Mouse (Mus musculus): ENCODE measurements around the gene Chd1.

The Chd1 gene

GRCm38 (mm10) chr17:15817096-15817450, 112.3 kb downstream of the Chd1 start:
- no peak for TF ChIP-seq GATA4 (IDR thresholded peaks at IDR 0.05; ENCODE audit: insufficient replicate concordance, low read length)

DNA sequence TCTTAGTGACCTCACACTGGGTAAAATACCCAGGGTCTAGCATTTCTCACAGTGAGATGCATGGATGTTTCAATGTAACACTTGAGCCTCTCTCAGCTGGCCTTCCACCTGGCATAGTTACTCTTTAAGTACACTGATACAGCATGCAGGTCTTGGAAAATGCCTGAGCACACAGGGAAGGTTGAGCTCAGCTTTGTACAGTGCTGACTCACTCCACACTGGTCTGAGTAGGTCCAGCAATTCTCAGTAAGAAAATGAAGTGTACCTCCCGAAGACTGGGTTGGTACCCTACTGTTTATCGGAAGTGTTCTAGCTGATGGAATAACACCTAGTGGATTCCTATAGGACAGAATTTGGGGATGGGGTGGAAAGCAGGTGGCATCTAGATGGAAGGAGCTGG, 112.9 kb downstream of the Chd1 start:
- TF ChIP-seq GATA4 (IDR thresholded peaks at IDR 0.05; ENCODE audit: insufficient replicate concordance, low read length), result no peak

GRCm38 (mm10) chr17:15818372-15818771, 113.6 kb downstream of the Chd1 start:
- no peak for TF ChIP-seq GATA4 (IDR thresholded peaks at IDR 0.05; ENCODE audit: insufficient replicate concordance, low read length)

DNA sequence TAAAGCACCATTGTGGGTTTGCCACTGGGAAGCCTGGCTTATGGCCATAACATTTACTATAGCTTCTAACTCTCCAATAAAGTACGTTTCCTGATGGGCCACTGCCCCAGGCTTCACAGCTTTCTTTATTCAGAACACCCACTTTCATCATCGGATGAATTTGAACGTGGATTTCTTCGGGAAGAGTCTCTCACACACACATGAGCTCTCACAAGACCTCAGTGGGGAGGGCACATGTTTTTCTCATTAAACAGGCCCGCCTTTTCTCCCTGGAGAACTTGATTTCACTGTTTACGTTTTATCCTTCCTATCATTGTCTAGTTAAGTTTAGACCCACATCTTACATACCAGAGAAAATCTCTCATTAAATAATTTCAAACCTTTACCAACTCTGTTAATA, 115.4 kb downstream of the Chd1 start:
- TF ChIP-seq GATA4 (IDR thresholded peaks at IDR 0.05; ENCODE audit: insufficient replicate concordance, low read length), result no peak

DNA sequence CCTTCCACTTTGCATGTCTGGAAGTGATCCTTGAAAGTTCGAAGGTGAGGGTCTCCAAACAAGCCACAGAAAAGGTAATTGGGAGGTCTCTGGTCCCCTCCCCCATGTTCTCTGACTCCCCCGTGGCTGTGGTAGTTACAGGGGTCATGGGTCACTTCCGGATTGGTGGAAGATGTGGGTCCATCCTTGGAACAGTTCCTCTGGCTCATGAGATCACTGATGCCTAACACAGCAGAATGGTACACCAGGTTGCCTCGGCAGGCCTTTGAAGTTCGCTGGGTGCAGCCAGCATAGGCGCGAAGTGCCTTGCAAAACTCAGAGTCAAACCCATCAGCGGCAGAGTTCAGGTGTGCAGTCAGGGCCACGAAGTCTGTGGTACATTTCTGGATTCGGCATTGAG, 116.0 kb downstream of the Chd1 start:
- no peak for TF ChIP-seq GATA4 (IDR thresholded peaks at IDR 0.05; ENCODE audit: insufficient replicate concordance, low read length)

DNA sequence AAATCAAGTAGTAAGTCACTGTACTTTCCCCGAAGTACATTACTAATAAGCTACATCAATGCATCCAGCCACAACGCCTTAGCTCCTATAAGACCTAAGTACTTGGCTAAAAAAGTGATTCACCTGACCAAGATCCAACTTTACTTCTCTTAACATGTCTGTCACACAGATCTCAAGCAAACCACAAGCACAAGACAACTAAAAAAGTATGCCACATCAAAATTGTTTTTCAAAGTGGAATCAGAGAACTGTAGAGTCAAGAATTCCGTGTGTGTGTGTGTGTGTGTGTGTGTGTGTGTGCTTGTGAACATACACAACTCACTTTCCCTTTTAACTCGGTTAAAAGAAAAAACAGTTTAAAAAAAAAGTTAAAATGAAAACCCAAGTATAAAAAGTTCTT, 116.9 kb downstream of the Chd1 start:
- no peak for TF ChIP-seq GATA4 (IDR thresholded peaks at IDR 0.05; ENCODE audit: insufficient replicate concordance, low read length)
